Mouse (Mus musculus) thymus, postnatal 0 days (tissue): ENCODE results near the gene Smtn. TPM values are rescaled to one million over a fixed set of nuclear protein-coding genes. Genes with fewer than 3 reads are reported as not detected.

Source experiments
- DNase-seq: peaks from one replicate; pipeline ENCODE4 v3.0.0-alpha.2; 2015; ENCODE audit warnings: low spot score
- polyA plus RNA-seq: library from polyadenylated mRNA; unstranded; fragments of >200 nt; fragmentation: Nextera tagmentation; extraction: Ambion mirVana; gene quantifications from 2 replicates; pipeline ENCODE4 v1.2.1, GENCODE M21; 2015

The Smtn gene
- polyA plus RNA-seq, 1 experiment from 2014 or later, result 13.4 TPM

- DNase-seq, result no peak
These were observed 12.6 kb downstream of the Smtn start for GRCm38 (mm10) chr11:3527766-3528165.

DNA sequence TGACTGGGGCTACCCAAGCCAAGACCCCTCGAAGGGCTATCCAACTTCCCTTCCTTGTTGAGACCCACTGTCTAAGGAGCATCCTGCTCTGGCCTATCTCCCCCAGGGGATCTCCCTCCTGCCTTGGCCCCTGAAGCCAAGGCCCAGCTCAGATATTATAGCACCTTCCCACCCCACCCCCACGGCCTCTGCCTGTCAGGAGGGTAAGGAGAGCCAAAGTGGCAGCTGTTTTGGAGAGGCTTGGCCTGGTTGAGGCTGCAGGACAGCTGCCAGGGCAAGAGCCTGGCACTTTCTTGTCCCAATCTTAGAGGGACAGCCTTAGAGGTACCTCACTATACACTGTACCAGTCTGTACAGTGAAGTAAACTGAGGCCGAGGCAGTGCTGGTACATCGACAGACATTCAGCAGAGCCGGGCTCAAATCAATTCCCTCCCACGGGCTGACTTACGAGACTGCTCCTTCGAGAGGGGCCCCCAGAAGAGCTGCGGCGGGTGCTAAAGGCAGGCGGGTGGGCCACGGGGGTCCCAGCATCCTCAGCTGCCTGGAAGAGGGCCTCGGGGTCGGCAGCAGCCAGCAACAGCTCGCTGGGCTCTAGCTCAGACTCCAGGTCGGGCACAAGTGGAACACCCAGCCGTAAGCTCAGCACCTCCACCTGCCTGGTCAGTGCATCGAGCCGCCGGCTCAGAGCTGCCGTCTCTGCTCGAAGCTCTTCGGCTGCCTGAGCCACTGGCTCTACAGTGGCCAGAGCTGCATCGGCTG, 13.3 kb downstream of the Smtn start:
- no peak for DNase-seq

DNA sequence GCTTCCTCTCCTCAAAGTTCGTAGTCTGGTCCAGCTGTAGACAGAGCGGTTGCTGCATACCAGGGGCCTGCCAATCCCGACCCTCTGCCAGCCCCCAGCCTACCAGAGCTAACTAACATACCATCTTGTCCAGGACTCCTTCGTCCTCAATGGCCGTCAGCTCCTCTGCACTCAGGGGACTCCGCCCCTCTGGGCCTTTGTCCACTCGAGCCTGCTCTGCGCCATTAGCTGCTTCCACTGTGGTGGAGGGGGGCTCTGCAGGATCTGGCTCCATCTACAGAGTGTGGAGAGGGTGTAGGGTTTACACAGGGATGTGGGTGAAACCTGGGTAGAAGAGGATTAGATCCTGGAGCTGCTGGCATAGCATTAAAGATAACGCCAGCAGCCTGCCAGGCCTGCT, 14.2 kb downstream of the Smtn start:
- no peak for DNase-seq

DNA sequence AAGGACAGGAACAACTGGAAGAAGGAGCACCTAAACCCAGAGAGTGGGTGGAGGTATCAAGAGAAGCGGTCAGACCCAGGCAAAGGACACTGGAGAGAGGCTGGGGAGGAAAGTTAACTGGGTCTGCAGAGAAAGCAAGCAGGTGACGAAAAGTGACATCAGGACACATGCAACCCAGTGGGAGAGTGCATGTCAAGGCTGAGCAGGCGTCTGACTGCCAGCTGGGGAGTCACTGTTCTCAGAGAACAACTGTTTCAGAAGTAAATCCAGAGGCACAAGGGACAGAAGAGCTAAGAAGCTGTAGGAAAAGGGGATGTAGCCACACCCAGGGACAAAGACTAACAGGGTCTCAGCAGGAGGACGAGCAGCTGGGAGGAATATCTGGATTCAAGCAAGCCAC, 14.9 kb downstream of the Smtn start:
- DNase-seq, result no peak

GRCm38 (mm10) chr11:3523840-3524582, 16.4 kb downstream of the Smtn start:
- no peak for DNase-seq

- DNase-seq, result no peak
These were observed 18.0 kb downstream of the Smtn start for GRCm38 (mm10) chr11:3522285-3523000.

DNA sequence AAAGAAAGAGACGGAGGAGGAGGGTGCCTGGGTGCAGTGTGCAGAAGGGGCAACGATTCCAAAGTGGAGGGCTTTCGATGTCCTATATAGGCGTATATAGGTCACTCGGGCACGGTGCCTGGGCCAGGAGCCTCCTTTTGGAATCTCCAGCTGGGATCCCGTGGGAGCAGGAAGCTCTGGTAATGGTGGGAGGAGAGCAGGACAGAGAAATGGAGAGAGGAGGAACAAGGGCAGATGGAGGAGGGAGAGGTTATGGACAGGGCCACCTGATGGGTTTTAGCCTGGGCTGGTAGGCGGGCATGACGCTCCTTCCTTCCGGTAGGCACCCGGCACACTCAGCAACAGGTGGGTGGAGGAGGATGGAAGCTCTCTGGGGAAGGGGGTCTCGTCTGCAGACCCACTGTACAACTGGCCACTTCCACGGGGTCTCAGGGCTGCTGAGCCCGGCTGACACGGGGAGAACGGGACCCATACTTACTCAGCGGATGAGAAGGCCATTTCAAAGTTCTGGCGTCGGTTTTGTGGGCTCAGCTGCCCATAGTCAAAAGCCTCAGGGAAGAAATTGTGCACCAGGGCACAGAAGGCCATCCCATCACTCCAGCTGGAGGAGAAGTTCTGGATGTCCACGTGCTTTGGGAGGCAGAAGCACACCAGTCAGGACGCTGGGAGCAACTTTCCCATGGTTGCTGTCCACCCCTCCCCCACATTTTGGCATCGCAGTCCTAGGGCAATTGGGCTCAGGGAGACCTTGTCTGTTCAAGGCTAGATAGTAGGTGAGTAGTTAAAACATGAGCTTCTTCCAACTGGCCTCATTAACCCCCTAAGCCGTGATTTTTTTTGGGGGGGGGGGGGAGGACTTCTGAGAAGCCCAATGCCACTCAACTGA, 18.8 kb downstream of the Smtn start:
- DNase-seq, result no peak

DNA sequence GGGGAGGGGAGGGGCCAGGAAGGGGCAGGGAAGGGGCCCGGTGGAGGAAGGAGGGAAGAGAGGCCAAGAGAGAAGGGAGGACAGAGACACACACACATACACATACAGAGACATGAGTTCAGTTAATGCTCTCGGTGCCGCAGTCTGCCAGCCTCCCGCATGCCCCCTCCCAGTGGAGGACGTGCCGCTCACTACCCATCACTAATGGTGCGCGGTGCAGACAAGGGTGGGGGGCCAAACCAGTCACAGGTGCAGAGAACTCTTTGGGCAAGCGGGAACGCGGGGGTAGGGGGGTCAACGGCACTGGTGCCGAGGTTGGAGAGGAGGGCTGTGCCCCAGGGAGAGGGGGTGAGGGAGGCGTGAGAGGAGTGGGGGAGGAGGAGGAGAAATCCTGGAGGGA, 19.5 kb downstream of the Smtn start:
- DNase-seq, result no peak

DNA sequence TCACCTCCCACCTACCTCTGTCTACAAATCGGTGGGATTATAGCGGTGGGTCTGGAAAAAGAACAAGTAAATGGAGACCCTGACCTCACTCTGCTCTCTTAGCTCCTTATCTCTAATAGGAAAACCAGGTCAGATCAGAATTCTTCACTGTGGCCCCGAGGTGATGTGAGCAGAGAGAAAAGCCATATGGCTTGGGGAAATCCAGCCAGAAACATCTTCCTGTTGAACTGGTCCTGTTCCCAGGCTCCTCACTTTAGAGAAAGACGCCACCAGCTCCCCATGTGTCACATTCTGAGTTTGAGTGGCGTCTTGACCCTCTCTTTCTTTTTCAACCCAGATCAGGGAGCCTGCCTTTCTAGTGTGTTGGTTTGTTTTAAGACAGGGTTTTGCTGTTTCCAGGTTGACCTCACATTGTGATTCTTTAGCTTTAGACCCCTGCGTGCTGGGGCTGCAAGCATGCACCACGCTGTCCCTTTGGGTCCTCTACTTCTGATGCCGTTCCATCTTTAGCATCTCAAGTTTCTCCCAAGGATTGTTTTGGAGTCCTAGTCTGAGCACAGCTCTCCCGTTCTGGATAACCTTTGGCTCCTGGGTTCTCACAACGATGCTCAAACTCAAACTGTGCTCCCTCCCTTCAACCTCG, 20.5 kb downstream of the Smtn start:
- no peak for DNase-seq

DNA sequence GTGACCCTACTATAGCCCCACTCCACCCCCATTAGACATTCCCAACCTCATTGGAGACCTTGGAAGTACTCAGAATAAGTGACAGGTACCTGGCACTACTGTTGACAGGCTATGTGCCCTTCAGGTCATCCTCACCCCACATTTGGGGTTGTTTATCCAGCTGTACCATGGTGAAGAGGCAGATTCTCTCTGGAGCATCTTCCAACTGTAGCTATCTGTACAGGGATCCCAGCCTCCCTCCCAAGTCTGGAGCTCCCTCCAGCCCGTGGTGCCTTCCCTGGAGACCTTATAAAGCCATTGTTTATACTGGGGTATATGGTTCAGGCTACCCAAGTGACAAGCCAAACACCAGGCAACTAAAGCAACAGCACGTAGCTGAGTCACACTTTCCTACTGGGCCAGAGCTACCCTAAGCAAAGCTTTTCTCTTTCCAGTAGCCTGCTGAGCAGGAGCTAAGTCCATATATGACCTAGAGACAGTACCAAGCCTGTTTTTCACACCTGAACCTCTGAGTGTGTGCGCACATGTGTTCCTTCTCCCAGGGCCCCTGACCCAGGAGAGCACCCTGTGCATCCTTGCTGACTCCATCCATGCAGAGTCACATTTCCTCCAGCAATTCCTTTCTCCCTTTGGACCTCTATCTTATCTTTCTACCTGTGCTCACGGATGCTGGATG, 21.2 kb downstream of the Smtn start:
- no peak for DNase-seq

DNA sequence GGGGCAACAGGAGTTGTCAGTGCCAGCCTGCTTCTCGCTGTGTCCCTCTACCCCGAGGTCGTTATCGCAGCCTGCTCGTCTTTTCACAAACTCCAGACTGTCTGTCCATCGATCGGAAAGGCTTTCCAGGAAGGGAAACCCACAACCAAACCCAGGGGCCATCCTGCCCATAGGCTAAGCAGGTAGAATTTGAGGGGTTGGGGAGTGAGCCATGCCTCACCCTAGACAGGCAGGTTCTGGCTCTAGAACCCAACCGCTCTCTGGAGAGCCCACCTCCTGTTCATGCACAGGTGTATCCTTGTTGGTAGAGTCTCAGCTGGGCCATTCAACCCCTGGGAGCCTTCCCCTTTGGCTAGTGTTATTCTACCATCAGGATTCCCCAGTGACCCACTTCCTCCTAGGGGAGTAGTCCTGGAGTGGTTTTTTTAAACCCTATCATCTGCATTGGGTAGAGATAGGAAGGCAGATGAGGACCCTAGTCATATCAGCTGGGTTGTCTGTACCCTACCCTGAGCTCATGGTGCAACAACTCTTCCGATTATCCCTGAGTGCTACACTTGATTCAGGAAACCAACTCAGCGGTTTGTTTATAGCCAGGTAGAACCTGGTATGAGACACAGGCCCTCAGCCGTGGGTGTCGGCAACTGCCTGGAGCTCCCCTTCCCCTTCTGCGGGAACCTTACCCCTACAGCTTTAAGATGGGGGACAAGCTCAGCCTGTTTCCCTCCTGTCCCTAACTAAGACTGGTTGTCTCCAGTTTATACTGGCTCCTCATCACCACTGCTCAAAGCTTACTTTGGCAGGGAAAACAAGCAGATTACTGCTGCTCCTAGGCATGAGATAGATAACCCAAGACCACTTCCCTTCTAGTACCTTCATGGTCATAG, 22.3 kb downstream of the Smtn start:
- DNase-seq, result no peak

- peak; percentile 37 for DNase-seq
These were observed 23.3 kb downstream of the Smtn start for GRCm38 (mm10) chr11:3516859-3517845.

GRCm38 (mm10) chr11:3516121-3516520, 24.3 kb downstream of the Smtn start:
- DNase-seq, result no peak

- no peak for DNase-seq
These were observed 24.8 kb downstream of the Smtn start for GRCm38 (mm10) chr11:3515637-3516036.

DNA sequence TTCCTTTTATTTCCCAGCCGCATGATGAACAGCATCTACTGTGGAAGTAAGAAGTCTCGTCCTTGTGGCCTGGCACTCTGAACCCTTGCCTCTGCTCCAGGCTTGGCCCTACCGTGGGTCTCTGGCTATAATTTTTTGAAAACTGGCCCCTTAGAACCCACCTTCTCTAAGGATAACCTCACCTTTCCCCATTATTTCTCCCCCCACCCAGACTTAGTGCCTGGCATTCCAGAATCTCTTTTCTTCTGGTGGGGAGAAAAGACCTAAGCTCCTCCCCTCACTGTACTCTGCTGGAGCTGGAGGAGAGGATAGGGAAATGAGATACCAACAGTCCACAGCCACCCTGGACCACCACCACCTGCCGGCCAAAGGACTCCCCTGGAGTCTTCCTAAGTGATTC, 25.2 kb downstream of the Smtn start:
- no peak for DNase-seq

- DNase-seq, result peak; percentile 80
These were observed 25.8 kb downstream of the Smtn start, which contains the start of gene Selenom for GRCm38 (mm10) chr11:3514529-3515054. TSS of gene Selenom (plus strand) at chr11:3514684.

GRCm38 (mm10) chr11:3513291-3513690, 27.1 kb downstream of the Smtn start:
- no peak for DNase-seq
